Mouse (Mus musculus) C2C12 (cell line): ENCODE measurements around the gene Cd6.

Experiments used
- CTCF ChIP-seq: IDR thresholded peaks from one replicate; pipeline ENCODE4 v1.5.1; 2011; ENCODE audit not compliant: control insufficient read depth, insufficient read depth, insufficient read length
- USF1 ChIP-seq: IDR thresholded peaks from one replicate; pipeline ENCODE4 v1.6.1; 2011; ENCODE audit warnings: low read depth, mild to moderate bottlenecking, control low read depth, moderate library complexity

- TF ChIP-seq CTCF = no peak
- TF ChIP-seq USF1 = no peak
These were observed 9.4 kb upstream of the Cd6 start, which contains the start of gene Slc15a3 for GRCm38 (mm10) chr19:10839010-10839892.
